Mouse (Mus musculus): Measurements from ENCODE around the gene Tmem54. TPM values are rescaled to one million over a fixed set of nuclear protein-coding genes. Genes with fewer than 3 reads are reported as not detected.
A peak's percentile ranks its signal among the peaks of the same experiment; 100 is the strongest.

Tmem54 gene
- total and polyA plus RNA-seq, 2 experiments from 2014 or later, result 0.19 TPM; not detected in 1

- DNase-seq (ENCODE audit: low spot score), result peak; percentile 65
- Histone ChIP-seq H3K4me2 (ENCODE audit: low read depth, low read length) (peak overlapping the region; percentile 87), H3K4me3 (ENCODE audit: low read length) (peak overlapping the region; percentile 48), H3K9ac (replicated peaks; ENCODE audit: low read length) (peak overlapping the region; percentile 65), H3K27me3 (ENCODE audit: insufficient read depth, low read length) (no peaks in the 10 kb centered on the region), H3K9me3 (ENCODE audit: low read length) (no peaks in the 10 kb centered on the region), H3K27ac (peak overlapping the region; percentile 70), H3K36me3 (ENCODE audit: insufficient read depth, low read length) (no peaks in the 10 kb centered on the region), H3K4me1 (ENCODE audit: insufficient read depth, low read length) (peaks cover 10% of the 10 kb centered on the region; the same call in 1 of the 2 replicates)
- WGBS, result under 1% methylated on average over 45 of the region's 59 CpGs
- ATAC-seq, result peak; percentile 50
- TF ChIP-seq CTCF (IDR thresholded peaks at IDR 0.05; ENCODE audit: low read depth), result peak; percentile 35
Measured at GRCm38 (mm10) chr4:129120520-129121445, 15.4 kb downstream of the Tmem54 start.

- Histone ChIP-seq H3K9me3 (ENCODE audit: low read length) (no peaks in the 10 kb centered on the region), H3K4me2 (ENCODE audit: low read depth, low read length) (peak within 1 kb of the TSS; percentile 87), H3K27me3 (ENCODE audit: insufficient read depth, low read length) (no peaks in the 10 kb centered on the region), H3K4me3 (ENCODE audit: low read length) (peak within 1 kb of the TSS; percentile 48), H3K4me1 (ENCODE audit: insufficient read depth, low read length) (peaks cover 11% of the 10 kb centered on the region; the same call in 1 of the 2 replicates), H3K27ac (peak within 1 kb of the TSS; percentile 70), H3K9ac (replicated peaks; ENCODE audit: low read length) (peak within 1 kb of the TSS; percentile 65), H3K36me3 (ENCODE audit: insufficient read depth, low read length) (no peaks in the 10 kb centered on the region)
- DNase-seq (ENCODE audit: low spot score), result no peak
- peak; percentile 11; the same call in 1 of the 2 replicates for ATAC-seq
- no peak for TF ChIP-seq CTCF (IDR thresholded peaks at IDR 0.05; ENCODE audit: low read depth)
- under 1% methylated on average over 15 of the region's 17 CpGs for WGBS
Measured at GRCm38 (mm10) chr4:129121569-129122086, 16.3 kb downstream of the Tmem54 start, which contains the start of gene Hpca. TSS of gene Hpca (minus strand) at chr4:129122036.

GRCm38 (mm10) chr4:129122107-129122506, 16.8 kb downstream of the Tmem54 start:
- Histone ChIP-seq H3K9me3 (ENCODE audit: low read length) (no peaks in the 10 kb centered on the region), H3K36me3 (ENCODE audit: insufficient read depth, low read length) (no peaks in the 10 kb centered on the region), H3K4me1 (ENCODE audit: insufficient read depth, low read length) (peaks cover 11% of the 10 kb centered on the region; the same call in 1 of the 2 replicates), H3K9ac (replicated peaks; ENCODE audit: low read length) (no peak overlapping the region), H3K27ac (peak overlapping the region; percentile 27; the same call in 1 of the 2 replicates), H3K27me3 (ENCODE audit: insufficient read depth, low read length) (no peaks in the 10 kb centered on the region), H3K4me3 (ENCODE audit: low read length) (no peak overlapping the region; the same call in 1 of the 2 replicates), H3K4me2 (ENCODE audit: low read depth, low read length) (peak overlapping the region; percentile 87)
- no peak for TF ChIP-seq CTCF (IDR thresholded peaks at IDR 0.05; ENCODE audit: low read depth)
- ATAC-seq (no peak), DNase-seq (ENCODE audit: low spot score) (no peak)
- 19% methylated on average over 9 of the region's 9 CpGs for WGBS

DNA sequence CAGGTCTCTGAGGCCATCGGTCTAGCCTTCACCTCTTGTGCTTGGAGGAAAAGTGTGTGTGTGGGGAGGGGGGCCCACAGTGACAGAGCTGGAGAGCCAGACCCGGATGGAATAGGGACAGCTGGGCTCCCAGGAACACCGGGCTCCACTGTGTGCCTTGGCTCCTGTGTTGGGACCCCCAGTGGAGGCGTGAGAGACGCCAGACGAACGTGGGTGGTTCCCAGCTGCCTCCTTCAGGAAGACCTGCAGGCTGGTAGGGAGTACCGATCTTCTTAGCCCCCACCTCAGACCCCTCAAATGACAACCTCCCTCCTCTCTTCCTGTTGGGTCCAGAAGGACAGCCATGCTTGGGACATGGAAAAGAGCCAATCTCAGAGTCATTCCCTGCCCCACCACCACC, 17.4 kb downstream of the Tmem54 start:
- no peak overlapping the region for H3K9ac ChIP-seq (replicated peaks; ENCODE audit: low read length)
- no peak for TF ChIP-seq CTCF (IDR thresholded peaks at IDR 0.05; ENCODE audit: low read depth)
- DNase-seq (ENCODE audit: low spot score), result no peak
- peaks cover 11% of the 10 kb centered on the region; the same call in 1 of the 2 replicates for H3K4me1 ChIP-seq (ENCODE audit: insufficient read depth, low read length)
- no peaks in the 10 kb centered on the region for H3K9me3 ChIP-seq (ENCODE audit: low read length)
- H3K36me3 ChIP-seq (ENCODE audit: insufficient read depth, low read length), result no peaks in the 10 kb centered on the region
- WGBS, result 34% methylated on average over 8 of the region's 8 CpGs
- H3K27me3 ChIP-seq (ENCODE audit: insufficient read depth, low read length), result no peaks in the 10 kb centered on the region
- no peak for ATAC-seq
- H3K27ac ChIP-seq, result peak overlapping the region; percentile 27; the same call in 1 of the 2 replicates
- H3K4me3 ChIP-seq (ENCODE audit: low read length), result no peak overlapping the region
- peak overlapping the region; percentile 87 for H3K4me2 ChIP-seq (ENCODE audit: low read depth, low read length)

- Histone ChIP-seq H3K9me3 (ENCODE audit: low read length) (no peaks in the 10 kb centered on the region), H3K27ac (peak overlapping the region; percentile 73), H3K4me3 (ENCODE audit: low read length) (no peak overlapping the region), H3K27me3 (ENCODE audit: insufficient read depth, low read length) (no peaks in the 10 kb centered on the region), H3K4me1 (ENCODE audit: insufficient read depth, low read length) (peaks cover 25% of the 10 kb centered on the region; the same call in 1 of the 2 replicates), H3K9ac (replicated peaks; ENCODE audit: low read length) (0 out of 2 replicates have a peak overlapping the region, but pooled peaks have one; percentile 21), H3K36me3 (ENCODE audit: insufficient read depth, low read length) (no peaks in the 10 kb centered on the region), H3K4me2 (ENCODE audit: low read depth, low read length) (peak overlapping the region; percentile 42)
- DNase-seq (ENCODE audit: low spot score) (peak; percentile 80), ATAC-seq (peak; percentile 30)
- TF ChIP-seq CTCF (IDR thresholded peaks at IDR 0.05; ENCODE audit: low read depth), result no peak
- WGBS, result 7% methylated on average over 13 of the region's 13 CpGs
Measured at GRCm38 (mm10) chr4:129124652-129125146, 19.4 kb downstream of the Tmem54 start.

GRCm38 (mm10) chr4:129125736-129126451, 20.5 kb downstream of the Tmem54 start:
- peak; percentile 16; the same call in 1 of the 2 replicates for ATAC-seq
- peak overlapping the region; percentile 30 for H3K9ac ChIP-seq (replicated peaks; ENCODE audit: low read length)
- no peaks in the 10 kb centered on the region for H3K9me3 ChIP-seq (ENCODE audit: low read length)
- no peak overlapping the region for H3K4me3 ChIP-seq (ENCODE audit: low read length)
- no peaks in the 10 kb centered on the region for H3K27me3 ChIP-seq (ENCODE audit: insufficient read depth, low read length)
- peak overlapping the region; percentile 73 for H3K27ac ChIP-seq
- H3K4me2 ChIP-seq (ENCODE audit: low read depth, low read length), result peak overlapping the region; percentile 42
- no peaks in the 10 kb centered on the region for H3K36me3 ChIP-seq (ENCODE audit: insufficient read depth, low read length)
- peak; percentile 76 for DNase-seq (ENCODE audit: low spot score)
- WGBS, result 12% methylated on average over 19 of the region's 19 CpGs
- H3K4me1 ChIP-seq (ENCODE audit: insufficient read depth, low read length), result peaks cover 33% of the 10 kb centered on the region
- TF ChIP-seq CTCF (IDR thresholded peaks at IDR 0.05; ENCODE audit: low read depth), result no peak
